Mouse (Mus musculus) macrophage (primary cell): ENCODE results near the gene Ppib. TPM values are rescaled to one million over a fixed set of nuclear protein-coding genes. Genes with fewer than 3 reads are reported as not detected.

Experiments
- H3K27ac ChIP-seq: fragments of 350-480 bp; formaldehyde crosslinking; 2 replicates; pipeline ENCODE4 v1.9.0; 2021
- H3K36me3 ChIP-seq: fragments of 350-480 bp; formaldehyde crosslinking; 2 replicates; pipeline ENCODE4 v1.9.0; 2021; ENCODE audit errors: inconsistent target
- H3K4me3 ChIP-seq: fragments of 350-480 bp; formaldehyde crosslinking; 2 replicates; pipeline ENCODE4 v1.9.0; 2021; ENCODE audit errors: inconsistent target
- H3K79me2 ChIP-seq: fragments of 350-480 bp; formaldehyde crosslinking; 2 replicates; pipeline ENCODE4 v1.9.0; 2021; ENCODE audit errors: inconsistent target
- WGBS: methylation state at CpG from one replicate; pipeline ENCODE4 v1.1.7; 2026; ENCODE audit warnings: inconsistent platforms; ENCODE audit not compliant: missing documents; 5-methylcytosine and 5-hydroxymethylcytosine counted together
- polyA plus RNA-seq: library from polyadenylated mRNA; stranded (reverse); fragments of 250-400 nt; gene quantifications from 3 replicates; pipeline ENCODE4 v1.2.4, GENCODE M21; 2018; ENCODE audit warnings: inconsistent platforms
- total RNA-seq, 78 experiments: library from RNA; depleted of rRNA; stranded (reverse); fragments of 250-400 nt; gene quantifications; 1 replicate in 9 of 78; 2 replicates in 24 of 78; 3 replicates in 43 of 78; 4 replicates in 2 of 78; pipeline ENCODE4 v1.2.4; 2018; ENCODE audit warnings: inconsistent platforms in 56 of 78

The Ppib gene
- total RNA-seq (2018; cell fraction: chromatin; rRNA removed), result 100 to 1,000 TPM in 1 of 26 experiments, 10 to 100 TPM in 25; 11.1 to 100 (median 27.4) TPM
- total RNA-seq (2018; cell fraction: cytosol; rRNA removed), result 100 to 1,000 TPM; 288 to 433 (median 371) TPM
- 100 to 1,000 TPM in 22 of 26 experiments, 10 to 100 TPM in 4; 57.1 to 217 (median 125) TPM for total RNA-seq (2018; cell fraction: nucleus; rRNA removed)
- polyA plus RNA-seq, result 289 to 501 TPM (median 407 TPM) in 3 replicates

DNA sequence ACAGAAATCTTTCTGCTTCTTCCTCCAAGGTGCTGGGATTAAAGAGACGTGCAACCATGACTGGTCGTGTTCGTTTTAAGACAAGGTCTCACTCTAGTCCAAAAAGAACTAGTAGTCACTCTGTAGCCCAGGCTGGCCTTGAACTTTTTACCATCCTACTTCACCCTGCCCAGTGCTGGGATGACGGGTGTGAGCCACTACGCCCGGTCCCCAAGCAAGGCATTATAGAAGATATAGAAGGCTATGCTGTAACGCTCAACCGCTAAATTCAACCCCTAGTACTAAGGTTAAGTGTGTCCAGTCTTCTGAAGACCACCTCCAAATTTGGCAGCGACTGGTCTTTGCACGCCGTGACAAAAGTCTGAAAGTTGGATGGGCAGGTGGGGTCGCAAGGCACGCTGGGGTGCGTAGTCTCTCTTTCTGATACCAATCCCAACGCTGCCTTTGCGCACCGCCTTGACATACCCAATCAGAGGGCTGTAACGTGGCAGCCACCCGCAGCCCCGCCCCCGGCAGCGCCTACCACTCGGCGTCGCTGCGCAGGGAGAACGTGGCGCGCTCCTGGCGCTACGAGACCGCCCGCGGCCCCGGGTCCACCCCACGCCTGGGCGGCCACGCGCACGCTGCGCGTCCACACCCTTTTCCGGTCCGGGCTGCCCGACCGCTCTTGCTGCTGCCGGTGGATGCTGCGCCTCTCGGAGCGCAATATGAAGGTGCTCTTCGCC, at the start of gene Ppib:
Gene Ppib, plus strand, starts transcription at position 640 of the 725 bp plus-strand sequence.
- under 1% methylated on average over 50 of the region's 51 CpGs for WGBS
- Histone ChIP-seq H3K79me2 (peaks cover 22% of the 10 kb centered on the region), H3K36me3 (peaks cover 25% of the 10 kb centered on the region; the same call in 1 of the 2 replicates), H3K27ac (peak within 1 kb of the TSS; percentile 55), H3K4me3 (peak within 1 kb of the TSS; percentile 94)

GRCm38 (mm10) chr9:66020601-66021000, 39.4 kb upstream of the Ppib start:
- H3K36me3 ChIP-seq, result peaks cover 6% of the 10 kb centered on the region; the same call in 1 of the 2 replicates
- H3K27ac ChIP-seq, result no peak overlapping the region
- no peak overlapping the region for H3K4me3 ChIP-seq
- no peaks in the 10 kb centered on the region for H3K79me2 ChIP-seq

- Histone ChIP-seq H3K4me3 (no peak overlapping the region), H3K36me3 (peaks cover 27% of the 10 kb centered on the region), H3K27ac (no peak overlapping the region), H3K79me2 (no peaks in the 10 kb centered on the region)
- 85% methylated on average over 4 of the region's 4 CpGs for WGBS
Observed at GRCm38 (mm10) chr9:66038082-66038481, 21.9 kb upstream of the Ppib start.

DNA sequence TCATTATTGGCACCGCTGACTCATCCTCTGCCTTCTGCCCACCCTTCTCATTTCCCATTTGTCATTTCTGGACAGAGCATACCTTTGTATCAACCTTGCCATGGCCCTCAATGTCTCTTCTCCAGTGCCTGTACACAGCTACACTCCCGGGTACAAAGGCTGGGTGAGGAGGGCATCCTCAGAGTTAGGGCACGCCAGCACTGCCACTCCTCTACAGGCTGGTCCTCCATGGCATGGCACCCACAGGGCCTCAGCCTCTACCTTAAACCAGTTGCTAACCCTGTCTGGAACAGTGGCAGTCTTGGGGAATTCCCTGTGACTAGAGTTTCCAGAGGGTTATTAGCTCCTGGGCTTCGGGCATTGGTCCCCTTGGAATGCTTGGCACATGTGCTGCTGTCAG, 21.4 kb upstream of the Ppib start:
- Histone ChIP-seq H3K27ac (no peak overlapping the region), H3K36me3 (peaks cover 26% of the 10 kb centered on the region), H3K4me3 (no peak overlapping the region), H3K79me2 (no peaks in the 10 kb centered on the region)
- WGBS, result 93% methylated on average over 4 of the region's 4 CpGs

GRCm38 (mm10) chr9:66039290-66039689, 20.7 kb upstream of the Ppib start:
- Histone ChIP-seq H3K27ac (no peak overlapping the region), H3K79me2 (no peaks in the 10 kb centered on the region), H3K36me3 (peaks cover 26% of the 10 kb centered on the region), H3K4me3 (no peak overlapping the region)
- 97% methylated on average over 4 of the region's 4 CpGs for WGBS

GRCm38 (mm10) chr9:66040801-66041200, 19.2 kb upstream of the Ppib start:
- H3K79me2 ChIP-seq, result no peaks in the 10 kb centered on the region
- no peak overlapping the region for H3K4me3 ChIP-seq
- H3K36me3 ChIP-seq, result peaks cover 26% of the 10 kb centered on the region
- H3K27ac ChIP-seq, result no peak overlapping the region
- 80% methylated on average over 3 of the region's 3 CpGs for WGBS

DNA sequence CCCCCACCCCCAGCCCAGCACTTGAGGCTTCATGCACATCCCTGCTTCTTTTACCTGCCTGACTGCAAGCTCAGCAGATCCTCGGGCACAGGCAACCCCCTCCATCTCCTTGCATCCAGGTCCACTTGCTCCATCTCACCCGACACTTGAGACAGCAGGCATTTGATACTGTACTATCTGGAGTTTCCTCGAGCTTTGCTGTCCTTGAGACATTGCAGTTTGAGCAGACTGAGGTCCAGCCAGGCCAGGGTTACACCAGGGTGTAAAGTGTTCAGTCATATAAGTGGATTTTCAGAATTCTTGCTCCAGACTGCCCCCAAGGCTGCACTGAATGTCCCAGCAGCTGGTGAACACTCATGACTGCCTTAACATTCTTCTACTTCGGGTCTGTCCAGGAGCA, 17.7 kb upstream of the Ppib start:
- 93% methylated on average over 4 of the region's 4 CpGs for WGBS
- Histone ChIP-seq H3K4me3 (no peak overlapping the region), H3K36me3 (peaks cover 26% of the 10 kb centered on the region)

DNA sequence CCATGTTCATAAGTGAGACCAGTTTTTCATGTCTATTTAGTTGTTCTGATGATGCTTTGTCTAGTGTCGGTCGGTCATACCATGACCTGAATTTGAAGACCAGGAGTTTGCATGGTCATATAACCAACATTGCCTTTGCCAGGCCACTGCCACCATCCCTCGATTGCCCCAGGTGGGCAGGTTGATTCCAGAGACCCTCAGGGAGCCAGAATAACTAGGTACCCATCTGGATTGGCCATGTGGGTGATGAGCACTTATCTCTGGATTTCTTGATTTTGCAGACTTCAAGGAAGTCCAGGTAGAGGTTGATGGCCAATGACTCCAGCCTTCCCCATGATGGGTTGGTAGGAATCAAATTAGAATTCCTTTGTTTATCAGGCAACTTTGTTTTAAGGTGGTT, 16.8 kb upstream of the Ppib start:
- H3K4me3 ChIP-seq, result no peak overlapping the region
- H3K36me3 ChIP-seq, result peaks cover 18% of the 10 kb centered on the region
- WGBS, result 91% methylated on average over 3 of the region's 3 CpGs
- H3K79me2 ChIP-seq, result no peaks in the 10 kb centered on the region
- H3K27ac ChIP-seq, result no peak overlapping the region

More for the DNA sequence above, 17.7 kb upstream of the Ppib start:
- Histone ChIP-seq H3K79me2 (no peaks in the 10 kb centered on the region), H3K27ac (no peak overlapping the region)

GRCm38 (mm10) chr9:66049931-66050601, 10.0 kb upstream of the Ppib start:
- H3K4me3 ChIP-seq, result no peak overlapping the region
- 85% methylated on average over 6 of the region's 6 CpGs for WGBS
- no peaks in the 10 kb centered on the region for H3K79me2 ChIP-seq
- H3K27ac ChIP-seq, result no peak overlapping the region
- no peaks in the 10 kb centered on the region for H3K36me3 ChIP-seq

GRCm38 (mm10) chr9:66051493-66051892, 8.5 kb upstream of the Ppib start:
- WGBS, result 73% methylated on average over 4 of the region's 4 CpGs
- no peak overlapping the region for H3K27ac ChIP-seq
- no peaks in the 10 kb centered on the region for H3K79me2 ChIP-seq
- H3K36me3 ChIP-seq, result no peaks in the 10 kb centered on the region
- H3K4me3 ChIP-seq, result no peak overlapping the region

- no peak overlapping the region for H3K4me3 ChIP-seq
- WGBS, result 67% methylated on average over 1 of the region's 1 CpGs
- H3K36me3 ChIP-seq, result no peaks in the 10 kb centered on the region
- H3K79me2 ChIP-seq, result no peaks in the 10 kb centered on the region
- H3K27ac ChIP-seq, result no peak overlapping the region
Observed at GRCm38 (mm10) chr9:66052731-66053130, 7.3 kb upstream of the Ppib start.

DNA sequence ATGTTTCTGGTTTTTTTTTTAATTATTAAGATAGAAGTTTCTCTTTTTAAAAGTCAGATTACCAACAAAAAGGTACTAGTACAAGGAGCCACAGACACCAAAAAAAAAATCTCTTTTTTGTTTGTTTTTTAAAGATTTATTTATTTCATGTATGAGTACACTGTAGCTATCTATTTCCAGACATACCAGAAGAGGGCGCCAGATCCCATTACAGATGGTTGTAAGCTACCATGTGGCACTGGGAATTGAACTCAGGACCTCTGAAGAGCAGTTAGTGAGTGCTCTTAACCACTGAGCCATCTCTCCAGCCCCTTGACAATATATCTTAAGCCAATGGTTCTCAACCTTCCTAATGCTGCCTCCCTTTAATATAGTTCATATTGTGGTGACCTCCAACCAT, 6.4 kb upstream of the Ppib start:
- Histone ChIP-seq H3K36me3 (no peaks in the 10 kb centered on the region), H3K27ac (no peak overlapping the region), H3K79me2 (no peaks in the 10 kb centered on the region), H3K4me3 (no peak overlapping the region)
- WGBS, result 86% methylated on average over 1 of the region's 1 CpGs

DNA sequence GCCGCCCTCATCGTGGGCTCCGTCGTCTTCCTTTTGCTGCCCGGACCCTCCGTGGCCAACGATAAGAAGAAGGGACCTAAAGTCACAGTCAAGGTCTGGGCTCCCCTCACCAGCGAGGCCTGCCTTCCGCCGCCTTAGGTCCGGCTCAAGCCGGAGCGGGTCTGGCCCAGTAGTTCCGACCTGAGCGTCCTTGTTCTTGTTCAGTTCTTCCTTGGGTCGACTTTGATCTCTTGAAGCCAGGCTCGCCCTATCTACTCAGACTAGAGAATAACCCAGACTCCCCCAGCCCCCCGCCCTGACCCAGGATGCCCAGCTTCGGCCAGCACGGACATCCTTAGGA, 256 bp downstream of the Ppib start:
- H3K27ac ChIP-seq, result peak overlapping the region; percentile 55
- peaks cover 22% of the 10 kb centered on the region for H3K79me2 ChIP-seq
- 1% methylated on average over 20 of the region's 20 CpGs for WGBS
- H3K4me3 ChIP-seq, result peak overlapping the region; percentile 94
- peaks cover 29% of the 10 kb centered on the region; the same call in 1 of the 2 replicates for H3K36me3 ChIP-seq

DNA sequence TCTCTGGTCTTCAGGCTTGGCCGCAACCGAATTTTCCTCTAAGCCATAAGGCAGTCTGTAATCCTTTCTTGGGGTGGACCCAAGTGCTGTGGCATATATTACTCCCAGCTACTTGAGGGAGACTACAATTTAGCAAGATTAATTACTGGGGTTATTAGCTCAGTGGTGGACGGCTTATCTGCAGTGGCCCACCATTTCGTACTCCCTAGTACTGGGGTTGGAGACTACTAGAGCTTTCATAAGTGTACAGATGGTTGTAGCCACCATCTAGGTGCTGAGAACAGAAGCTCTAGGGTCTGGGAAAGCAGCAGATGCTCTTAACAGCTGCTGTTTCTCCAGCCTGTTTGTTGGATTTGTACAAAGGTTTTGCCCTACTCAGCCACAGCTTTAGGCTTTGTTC, 964 bp downstream of the Ppib start:
- Histone ChIP-seq H3K36me3 (peaks cover 36% of the 10 kb centered on the region; the same call in 1 of the 2 replicates), H3K27ac (no peak overlapping the region), H3K4me3 (peak overlapping the region; percentile 94), H3K79me2 (peaks cover 22% of the 10 kb centered on the region)
- 69% methylated on average over 4 of the region's 4 CpGs for WGBS

DNA sequence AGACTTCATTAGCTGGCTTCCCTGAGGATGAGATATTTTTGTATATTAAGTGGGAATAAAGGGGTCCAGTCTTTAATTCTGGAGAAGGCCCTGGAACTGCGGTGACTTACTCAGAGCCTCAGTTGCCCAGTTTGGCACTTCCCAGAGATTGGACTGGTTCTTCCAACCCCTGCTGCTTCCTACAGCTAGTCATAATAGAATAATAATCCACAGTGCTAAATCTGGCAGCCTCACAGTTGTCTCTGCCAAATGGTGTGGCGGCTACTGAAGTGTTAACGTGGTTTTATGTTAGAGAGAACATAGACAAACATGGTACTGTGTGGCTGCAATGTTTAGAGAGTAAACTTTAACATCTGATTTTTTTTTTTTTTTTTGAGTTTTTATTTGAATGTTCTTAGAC, 1.6 kb downstream of the Ppib start:
- Histone ChIP-seq H3K79me2 (peaks cover 22% of the 10 kb centered on the region), H3K36me3 (peaks cover 42% of the 10 kb centered on the region; the same call in 1 of the 2 replicates), H3K27ac (no peak overlapping the region), H3K4me3 (no peak overlapping the region)
- WGBS, result 94% methylated on average over 3 of the region's 3 CpGs
